Mouse (Mus musculus): Measurements from ENCODE around the gene Ffar2.
"Not testable (repeated sequence)": the region's sequence is repeated elsewhere in the genome, so short reads cannot be mapped to it uniquely, and the experiment has no call there.

Ffar2 gene

GRCm38 (mm10) chr7:30823675-30824074 lies at the start of gene Ffar2:
Ffar2 (minus strand) TSS chr7:30823775.
- no peak for DNase-seq (ENCODE audit: low spot score in 2 of 2)

GRCm38 (mm10) chr7:30873083-30873482 lies 49.5 kb upstream of the Ffar2 start:
- peak in 1 of 2 experiments; percentile 52 for DNase-seq (ENCODE audit: low spot score in 2 of 2)

- no peak for DNase-seq (ENCODE audit: low spot score in 2 of 2)
Observed at GRCm38 (mm10) chr7:30863386-30863785, 39.8 kb upstream of the Ffar2 start.

- no peak for DNase-seq (ENCODE audit: low spot score in 2 of 2)
Observed at GRCm38 (mm10) chr7:30861464-30861863, 37.9 kb upstream of the Ffar2 start, which contains the start of gene Ffar1. Ffar1 (minus strand) TSS chr7:30861564.

GRCm38 (mm10) chr7:30859635-30860402 lies 36.2 kb upstream of the Ffar2 start:
- DNase-seq (ENCODE audit: low spot score in 2 of 2): peak in 1 of 2 experiments; percentile 8

GRCm38 (mm10) chr7:30859290-30859634 lies 35.7 kb upstream of the Ffar2 start:
- peak in 1 of 2 experiments; percentile 13 for DNase-seq (ENCODE audit: low spot score in 2 of 2)

- DNase-seq (ENCODE audit: low spot score in 2 of 2): no peak
Observed at GRCm38 (mm10) chr7:30857746-30858145, 34.2 kb upstream of the Ffar2 start.

GRCm38 (mm10) chr7:30856078-30856477 lies 32.5 kb upstream of the Ffar2 start, which contains the start of gene Ffar3:
Ffar3 (minus strand) TSS chr7:30856178.
- DNase-seq (ENCODE audit: low spot score in 2 of 2): no peak

- no peak for DNase-seq (ENCODE audit: low spot score in 2 of 2)
Observed at GRCm38 (mm10) chr7:30851421-30851820, 27.8 kb upstream of the Ffar2 start.

- DNase-seq (ENCODE audit: low spot score in 2 of 2): no peak
Observed at GRCm38 (mm10) chr7:30847934-30848333, 24.4 kb upstream of the Ffar2 start.

- DNase-seq (ENCODE audit: low spot score in 2 of 2): no peak
Observed at GRCm38 (mm10) chr7:30847386-30847785, 23.8 kb upstream of the Ffar2 start.

- DNase-seq (ENCODE audit: low spot score in 2 of 2): no peak
Observed at GRCm38 (mm10) chr7:30846505-30847053, 23.0 kb upstream of the Ffar2 start.

- DNase-seq (ENCODE audit: low spot score in 2 of 2): no peak
Observed at GRCm38 (mm10) chr7:30844676-30845297, 21.2 kb upstream of the Ffar2 start.

- DNase-seq (ENCODE audit: low spot score in 2 of 2): no peak
Observed at GRCm38 (mm10) chr7:30842092-30842491, 18.5 kb upstream of the Ffar2 start.

GRCm38 (mm10) chr7:30841379-30841778 lies 17.8 kb upstream of the Ffar2 start:
- DNase-seq (ENCODE audit: low spot score in 2 of 2): no peak

GRCm38 (mm10) chr7:30840306-30840705 lies 16.7 kb upstream of the Ffar2 start:
- no peak for DNase-seq (ENCODE audit: low spot score in 2 of 2)

GRCm38 (mm10) chr7:30837277-30837676 lies 13.7 kb upstream of the Ffar2 start:
- DNase-seq (ENCODE audit: low spot score in 2 of 2): no peak

GRCm38 (mm10) chr7:30832684-30833083 lies 9.1 kb upstream of the Ffar2 start:
- not testable (repeated sequence) for DNase-seq (ENCODE audit: low spot score in 2 of 2)

GRCm38 (mm10) chr7:30832261-30832660 lies 8.7 kb upstream of the Ffar2 start:
- DNase-seq (ENCODE audit: low spot score in 2 of 2): no peak

- no peak for DNase-seq (ENCODE audit: low spot score in 2 of 2)
Observed at GRCm38 (mm10) chr7:30829428-30829827, 5.9 kb upstream of the Ffar2 start.

GRCm38 (mm10) chr7:30828871-30829270 lies 5.3 kb upstream of the Ffar2 start:
- not testable (repeated sequence) for DNase-seq (ENCODE audit: low spot score in 2 of 2)

- DNase-seq (ENCODE audit: low spot score in 2 of 2): no peak
Observed at GRCm38 (mm10) chr7:30826660-30827059, 3.1 kb upstream of the Ffar2 start.

GRCm38 (mm10) chr7:30824306-30824705 lies 731 bp upstream of the Ffar2 start:
- DNase-seq (ENCODE audit: low spot score in 2 of 2): no peak

All from heart, adult 9 months (tissue).